Mouse (Mus musculus): Measurements from ENCODE around the gene Dab2ip. TPM values are rescaled to one million over a fixed set of nuclear protein-coding genes. Genes with fewer than 3 reads are reported as not detected.

The Dab2ip gene
- total and polyA plus RNA-seq, 3 experiments: 4.9 to 15.6 (median 7.8) TPM

- DNase-seq (ENCODE audit: extremely low read depth): no peak
- TF ChIP-seq KAT2A (IDR thresholded peaks at IDR 0.05; ENCODE audit: insufficient replicate concordance, low read length) (no peak), MAX (IDR thresholded peaks at IDR 0.05; ENCODE audit: low read length) (no peak), UBTF (IDR thresholded peaks at IDR 0.05; ENCODE audit: low read depth, low read length) (no peak), MAFK (IDR thresholded peaks at IDR 0.05; ENCODE audit: insufficient replicate concordance, low read length) (no peak), ZKSCAN1 (IDR thresholded peaks at IDR 0.05; ENCODE audit: borderline replicate concordance, low read depth, low read length) (no peak), NRF1 (IDR thresholded peaks at IDR 0.05; ENCODE audit: low read depth, low read length) (no peak), MEF2A (IDR thresholded peaks at IDR 0.05; ENCODE audit: borderline replicate concordance, low read depth, low read length) (no peak), JUND (conservative IDR thresholded peaks at IDR 0.05; ENCODE audit: low read depth, low read length) (no peak), ZC3H11A (IDR thresholded peaks at IDR 0.05; ENCODE audit: low read depth, low read length) (no peak), CHD1 (IDR thresholded peaks at IDR 0.05; ENCODE audit: low read depth, low read length) (no peak), ELF1 (IDR thresholded peaks at IDR 0.05; ENCODE audit: low read depth, low read length) (no peak), IRF4 (IDR thresholded peaks at IDR 0.05; ENCODE audit: low read depth, low read length) (no peak), RCOR1 (conservative IDR thresholded peaks at IDR 0.05; ENCODE audit: low read depth, low read length) (no peak), MYC (IDR thresholded peaks at IDR 0.05; ENCODE audit: low read depth, low read length) (no peak), PAX5 (IDR thresholded peaks at IDR 0.05; ENCODE audit: low read length) (no peak)
- Histone ChIP-seq H3K27me3 (replicated peaks) (peaks cover 14% of the 10 kb centered on the region), H3K79me2 (replicated peaks; ENCODE audit: control insufficient read depth, extremely low read depth, insufficient read depth, poor library complexity, severe bottlenecking) (no peaks in the 10 kb centered on the region; the same call in 1 of the 2 replicates), H3K36me3 (replicated peaks in 1 of 2; ENCODE audit: control insufficient read depth in 1 of 2, insufficient read depth in 1 of 2, low read length in 1 of 2) (peaks cover 2 to 17% of the 10 kb centered on the region in 2 experiments), H3K9me3 (replicated peaks; ENCODE audit: low read length) (peaks cover 6% of the 10 kb centered on the region), H3K4me3 (replicated peaks in 1 of 3; ENCODE audit: low read depth in 2 of 3, low read length in 2 of 3, poor library complexity in 1 of 3) (no peak overlapping the region), H3K4me1 (ENCODE audit: control insufficient read depth in 1 of 2, insufficient read depth in 2 of 2) (peaks cover 21 to 26% of the 10 kb centered on the region in 2 experiments), H3K9ac (ENCODE audit: insufficient read depth, low read depth) (no peak overlapping the region), H3K27ac (ENCODE audit: insufficient read depth, low read depth) (no peak overlapping the region), H3K4me2 (ENCODE audit: insufficient read depth, low read depth, poor library complexity, severe bottlenecking) (no peak overlapping the region)
- in situ Hi-C loops (cut with MboI; ENCODE audit: low pct_ligation_motif_present, low pct_unique_long_range_greater_than_20kb, low sequenced_read_pairs): no loop called here
- dilution Hi-C loops (cut with MboI; ENCODE audit: extremely low pct_ligation_motif_present, extremely low pct_unique_long_range_greater_than_20kb, low sequenced_read_pairs): no loop called here
These were observed 104.9 kb downstream of the Dab2ip start for GRCm38 (mm10) chr2:35662738-35663550.

- H3K27me3 ChIP-seq (replicated peaks): peaks cover under 1% of the 10 kb centered on the region
- H3K79me2 ChIP-seq (replicated peaks; ENCODE audit: control insufficient read depth, extremely low read depth, insufficient read depth, poor library complexity, severe bottlenecking): no peaks in the 10 kb centered on the region; the same call in 1 of the 2 replicates
- H3K4me2 ChIP-seq (ENCODE audit: insufficient read depth, low read depth, poor library complexity, severe bottlenecking): no peak overlapping the region
- no peak overlapping the region for H3K4me3 ChIP-seq (replicated peaks in 1 of 3; ENCODE audit: low read depth in 2 of 3, low read length in 2 of 3, poor library complexity in 1 of 3)
- TF ChIP-seq RAD21 (IDR thresholded peaks at IDR 0.05; ENCODE audit: low read depth, low read length): no peak
- H3K9ac ChIP-seq (ENCODE audit: insufficient read depth, low read depth): no peak overlapping the region
- dilution Hi-C loops (cut with MboI; ENCODE audit: extremely low pct_ligation_motif_present, extremely low pct_unique_long_range_greater_than_20kb, low sequenced_read_pairs) (no loop called here), in situ Hi-C loops (cut with MboI; ENCODE audit: low pct_ligation_motif_present, low pct_unique_long_range_greater_than_20kb, low sequenced_read_pairs) (no loop called here)
- H3K36me3 ChIP-seq (replicated peaks in 1 of 2; ENCODE audit: control insufficient read depth in 1 of 2, insufficient read depth in 1 of 2, low read length in 1 of 2): peaks cover 2 to 32% of the 10 kb centered on the region in 2 experiments
- no peak overlapping the region for H3K27ac ChIP-seq (ENCODE audit: insufficient read depth, low read depth)
- H3K9me3 ChIP-seq (replicated peaks; ENCODE audit: low read length): no peaks in the 10 kb centered on the region
- H3K4me1 ChIP-seq (ENCODE audit: control insufficient read depth in 1 of 2, insufficient read depth in 2 of 2): peaks cover 17 to 31% of the 10 kb centered on the region in 2 experiments
- no peak for DNase-seq (ENCODE audit: extremely low read depth)
These were observed 109.7 kb downstream of the Dab2ip start for GRCm38 (mm10) chr2:35667746-35668145.
